33 mouse cellular contexts compared by ENCODE assay signal in the genomic region with DNA sequence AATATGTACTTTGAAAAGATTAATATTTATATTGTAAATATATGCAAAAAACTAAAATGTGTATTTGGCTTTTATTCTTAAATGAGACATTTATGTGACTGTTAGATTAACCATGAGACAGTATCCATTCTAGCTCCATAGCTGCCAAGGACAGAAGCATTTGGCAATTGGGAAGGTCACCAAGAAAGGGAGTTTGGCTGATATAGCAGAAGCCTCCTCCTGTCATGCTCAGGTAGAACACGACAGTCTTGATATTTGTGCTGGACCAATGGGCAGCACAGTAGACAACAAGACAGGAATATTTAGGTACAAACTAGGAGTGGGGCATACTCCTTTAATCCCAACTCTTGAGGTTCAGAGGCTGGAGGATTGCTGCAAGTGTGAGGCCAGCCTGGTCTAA.
"Had no signal": no experiment of that assay in that cellular context is flagged by ENCODE, and none has a peak within 500 bp of the region (broad histone marks: within the 10 kb centered on the region; RNA-seq: fewer than 3 reads in every experiment).

No protein-coding gene starts in this region.

- H3K27me3 ChIP-seq: heart, embryonic 12.5 days; heart, embryonic 13.5 days; heart, embryonic 15.5 days; hindbrain, embryonic 12.5 days; hindbrain, embryonic 13.5 days; hindbrain, embryonic 15.5 days; intestine, embryonic 15.5 days; kidney, embryonic 15.5 days had no signal

- H3K36me3 ChIP-seq: hindbrain, embryonic 10.5 days; intestine, embryonic 15.5 days had no signal

- H3K9me3 ChIP-seq: heart, embryonic 12.5 days; heart, embryonic 13.5 days; heart, embryonic 15.5 days; hindbrain, embryonic 10.5 days; hindbrain, embryonic 12.5 days; hindbrain, embryonic 13.5 days; hindbrain, embryonic 15.5 days; intestine, embryonic 15.5 days; kidney, embryonic 15.5 days had no signal

- H3K9ac ChIP-seq: heart, embryonic 12.5 days; heart, embryonic 13.5 days; heart, embryonic 15.5 days; hindbrain, embryonic 12.5 days; hindbrain, embryonic 13.5 days; hindbrain, embryonic 14.5 days; hindbrain, embryonic 15.5 days; intestine, embryonic 15.5 days; kidney, embryonic 15.5 days had no signal

- ATAC-seq: hindbrain, embryonic 16.5 days; hindbrain, postnatal 0 days; inflammation-experienced regulatory T-cells, adult 6 months; intestine, embryonic 15.5 days; intestine, postnatal 0 days had no signal

- DNase-seq: heart, postnatal 10 days; heart, postnatal 14 days; heart, postnatal 36 days; heart, postnatal 4 days; kidney, adult 11 months; kidney, adult 2 months; kidney, adult 8-10 months; kidney, adult 9 months; kidney, postnatal 10 days; kidney, postnatal 14 days; kidney, postnatal 25 days; kidney, postnatal 36 days; kidney, postnatal 4 days; layer of hippocampus, adult 9-11 months; layer of hippocampus, postnatal 36 days had no signal

- H3K4me1 ChIP-seq: heart, embryonic 12.5 days; heart, embryonic 15.5 days; hindbrain, embryonic 12.5 days; hindbrain, embryonic 15.5 days; intestine, embryonic 15.5 days; kidney, embryonic 15.5 days had no signal

- H3K4me2 ChIP-seq: heart, embryonic 11.5 days; heart, embryonic 12.5 days; heart, embryonic 13.5 days; heart, embryonic 15.5 days; hindbrain, embryonic 12.5 days; hindbrain, embryonic 13.5 days; hindbrain, embryonic 14.5 days; hindbrain, embryonic 15.5 days; intestine, embryonic 15.5 days; kidney, embryonic 15.5 days had no signal

- H3K27ac ChIP-seq: heart, embryonic 13.5 days; heart, embryonic 15.5 days; hindbrain, embryonic 10.5 days; hindbrain, embryonic 12.5 days; hindbrain, embryonic 13.5 days; hindbrain, embryonic 14.5 days; hindbrain, embryonic 15.5 days; hindbrain, postnatal 0 days; intestine, embryonic 15.5 days; kidney, embryonic 15.5 days; kidney, postnatal 0 days; layer of hippocampus, adult 2 months; left cerebral cortex, adult 2 months had no signal

- H3K4me3 ChIP-seq: heart, embryonic 12.5 days; heart, embryonic 13.5 days; heart, embryonic 15.5 days; hindbrain, embryonic 10.5 days; hindbrain, embryonic 12.5 days; hindbrain, embryonic 13.5 days; hindbrain, embryonic 15.5 days; intestine, embryonic 15.5 days; kidney, embryonic 15.5 days; layer of hippocampus, adult 2 months; left cerebral cortex, adult 2 months had no signal
